Mouse (Mus musculus): Measurements from ENCODE around the gene Serpinf1.

DNA sequence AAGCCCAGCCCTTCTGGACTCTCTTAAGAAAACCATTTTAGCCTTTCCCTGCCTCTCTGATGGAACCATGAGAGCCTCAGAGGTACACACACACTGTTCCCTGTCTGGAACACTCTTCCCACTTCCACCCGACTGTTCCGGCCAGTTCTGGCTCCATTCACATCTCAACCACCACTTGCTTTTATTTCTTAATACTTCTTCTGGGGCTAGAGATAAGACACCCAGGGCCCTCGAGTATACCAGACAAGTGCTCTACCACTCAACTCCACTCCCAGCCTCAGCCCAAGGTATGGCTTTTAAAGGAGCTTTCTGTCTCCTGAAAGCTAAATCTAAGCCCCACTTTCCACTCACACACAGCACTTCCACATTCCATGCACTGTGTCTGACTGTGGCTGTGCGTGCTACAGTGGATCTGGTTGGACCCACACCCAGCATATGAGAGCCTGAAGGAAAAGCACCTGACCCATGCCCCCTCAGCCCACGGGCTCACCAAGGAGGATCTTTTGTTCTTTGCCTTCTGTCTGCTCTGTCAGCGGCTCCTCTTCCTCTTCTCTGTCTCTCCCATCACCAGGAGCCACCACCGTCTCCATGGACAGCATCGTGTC is 27.9 kb upstream of the Serpinf1 start:
- TF ChIP-seq POLR2A (IDR thresholded peaks at IDR 0.05; ENCODE audit: low read depth, low read length) (no peak), CTCF (IDR thresholded peaks at IDR 0.05; ENCODE audit: extremely low read depth, insufficient read length, insufficient replicate concordance, low read depth, low read length) (no peak)

All from small intestine, adult 2 months (tissue).